Mouse (Mus musculus) spleen, adult 10 weeks (tissue): ENCODE measurements around the gene Olfr2. TPM values are rescaled to one million over a fixed set of nuclear protein-coding genes. Genes with fewer than 3 reads are reported as not detected.

Experiments
- polyA plus RNA-seq: library from polyadenylated mRNA; stranded (reverse); fragments of 350-450 nt; fragmentation: Illumina TruSeq; extraction: RNeasy Lipid Tissue Mini Kit (QIAGEN cat#74804); gene quantifications from one replicate; pipeline ENCODE4 v1.2.3, GENCODE M21; 2015; ENCODE audit warnings: low replicate concordance; ENCODE audit not compliant: insufficient read depth

Olfr2 gene
- not detected for polyA plus RNA-seq

DNA sequence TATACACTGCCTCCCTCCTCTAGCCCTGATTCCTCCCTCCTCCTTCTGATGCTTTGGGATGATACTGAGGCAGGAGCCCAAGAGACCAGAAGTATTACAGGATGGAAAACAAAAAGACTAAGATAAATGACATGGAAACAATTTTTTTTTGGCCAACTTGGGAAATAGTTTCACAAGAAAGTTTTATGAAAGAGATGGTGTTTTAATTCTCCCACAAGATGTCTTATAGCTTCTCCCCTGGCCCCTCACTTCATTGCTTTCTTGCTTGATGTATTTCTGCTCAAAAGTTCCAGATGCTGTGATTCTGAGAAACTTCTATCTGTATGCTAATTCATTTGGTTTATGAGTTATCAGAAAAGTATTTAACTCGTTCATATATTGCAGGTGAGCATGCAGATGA, at the start of gene Olfr2:
Gene Olfr2, minus strand, starts transcription at position 101 of the 400 bp plus-strand sequence.

DNA sequence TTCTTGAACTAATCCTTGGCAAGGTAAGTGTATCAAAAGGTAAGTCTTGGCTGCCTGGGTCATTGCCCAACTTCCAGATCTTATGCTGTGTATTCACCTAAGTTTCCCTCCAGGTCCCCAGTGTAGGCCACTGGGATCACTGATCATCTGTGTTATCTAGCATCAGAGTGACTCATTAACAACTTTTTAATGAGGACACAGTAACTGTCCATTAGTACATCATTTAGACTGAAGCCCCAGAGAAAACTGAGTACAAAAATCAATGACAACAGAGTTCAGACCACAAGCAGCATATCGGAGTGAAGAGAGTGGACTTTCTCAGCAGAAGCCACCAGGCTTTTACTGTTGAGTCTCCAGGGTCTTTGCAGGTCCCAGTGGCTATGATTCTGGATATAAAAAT, 25.0 kb upstream of the Olfr2 start, which contains the start of gene Olfr713:
Gene Olfr713, plus strand, starts transcription at position 301 of the 400 bp plus-strand sequence.

DNA sequence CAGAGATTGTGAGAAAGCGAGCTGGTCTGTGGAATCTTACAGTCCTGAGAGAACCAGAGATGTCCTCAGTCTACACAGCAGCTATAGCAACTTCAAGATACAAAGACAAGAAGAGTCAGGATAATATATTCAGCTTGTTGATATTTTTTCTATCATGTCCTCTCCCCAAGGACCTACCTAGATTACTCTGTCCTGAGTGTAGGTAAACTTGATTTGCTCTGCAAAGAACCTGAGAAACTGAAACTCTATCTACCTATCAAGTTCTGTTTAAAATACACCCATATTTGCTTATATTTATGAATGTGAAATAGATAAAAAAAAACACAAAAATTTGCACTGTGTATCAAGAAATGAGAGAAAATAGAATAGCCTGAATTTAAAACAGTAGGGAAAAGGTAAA, 30.5 kb downstream of the Olfr2 start, which contains the start of gene Olfr711:
Gene Olfr711, minus strand, starts transcription at position 101 of the 400 bp plus-strand sequence.

DNA sequence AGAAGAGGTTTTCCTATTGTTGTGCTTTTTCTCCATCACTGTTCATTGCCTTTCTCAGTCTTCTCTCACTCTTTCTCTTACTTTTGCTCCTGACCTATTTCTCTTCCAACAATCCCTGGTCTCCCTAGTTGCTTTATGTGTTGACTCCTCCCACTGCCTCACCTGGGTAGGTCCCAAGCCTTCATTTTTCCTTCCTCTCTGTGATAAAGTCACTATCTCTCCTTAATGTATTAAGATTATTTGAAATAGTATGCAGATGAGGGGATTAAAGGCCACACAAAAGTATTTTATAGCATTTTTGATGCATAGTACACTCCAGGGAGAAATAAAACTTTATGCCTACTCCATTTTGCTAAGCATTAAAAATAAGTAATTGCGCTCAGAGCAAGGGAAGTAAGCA, 42.0 kb downstream of the Olfr2 start, which contains the start of gene Olfr6:
Gene Olfr6, minus strand, starts transcription at position 101 of the 400 bp plus-strand sequence.

DNA sequence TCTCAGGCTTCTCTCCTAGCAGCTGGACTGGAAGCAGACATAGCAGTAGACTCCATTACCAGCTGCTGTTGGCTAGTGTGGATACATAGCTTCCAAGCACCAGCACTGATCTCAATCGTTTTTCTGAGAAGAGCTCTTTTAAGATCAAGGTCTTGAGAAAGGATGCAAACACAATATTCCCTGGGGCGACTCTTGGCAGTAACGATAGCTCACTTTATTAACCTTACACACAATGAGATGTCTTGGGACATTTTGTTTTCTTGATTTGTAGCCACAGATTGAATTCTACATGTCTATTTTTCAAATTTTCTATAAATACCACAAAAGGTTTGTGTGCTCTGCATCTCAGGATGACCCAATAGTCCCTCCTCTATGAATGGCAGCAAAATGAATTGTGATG, 57.7 kb downstream of the Olfr2 start, which contains the start of gene Olfr710:
Gene Olfr710, minus strand, starts transcription at position 101 of the 400 bp plus-strand sequence.

Other genes with a start within 250 kb of the Olfr2 start
- gene Olfr699, start 212.9 kb downstream of the Olfr2 start, polyA plus RNA-seq = not detected
- gene Olfr700, start 197.2 kb downstream of the Olfr2 start, polyA plus RNA-seq = not detected
- gene Olfr701, start 191.9 kb downstream of the Olfr2 start, polyA plus RNA-seq = not detected
- gene Olfr702, start 172.2 kb downstream of the Olfr2 start, polyA plus RNA-seq = not detected
- not detected for gene Olfr703, start 162.7 kb downstream of the Olfr2 start, polyA plus RNA-seq
- gene Olfr704, start 142.9 kb downstream of the Olfr2 start, polyA plus RNA-seq = not detected
- not detected for gene Olfr705, start 129.2 kb downstream of the Olfr2 start, polyA plus RNA-seq
- gene Olfr706, start 117.9 kb downstream of the Olfr2 start, polyA plus RNA-seq = not detected
- gene Olfr707, start 104.8 kb downstream of the Olfr2 start, polyA plus RNA-seq = not detected
- gene Olfr1532-ps1, start 98.1 kb downstream of the Olfr2 start, polyA plus RNA-seq = not detected
- gene Olfr709-ps1, start 73.9 kb downstream of the Olfr2 start, polyA plus RNA-seq = not detected
- gene Olfr710, start 57.8 kb downstream of the Olfr2 start, polyA plus RNA-seq = not detected
- gene Olfr6, start 42.1 kb downstream of the Olfr2 start, polyA plus RNA-seq = not detected
- gene Olfr711, start 30.6 kb downstream of the Olfr2 start, polyA plus RNA-seq = not detected
- gene Olfr713, start 25.1 kb upstream of the Olfr2 start, polyA plus RNA-seq = not detected
- not detected for gene Olfr714, start 64.9 kb upstream of the Olfr2 start, polyA plus RNA-seq
- not detected for gene Olfr17, start 87.1 kb upstream of the Olfr2 start, polyA plus RNA-seq
- gene Olfr715b, start 104.3 kb upstream of the Olfr2 start, polyA plus RNA-seq = not detected
- gene Olfr715, start 125.0 kb upstream of the Olfr2 start, polyA plus RNA-seq = not detected
- gene Olfr716, start 132.3 kb upstream of the Olfr2 start, polyA plus RNA-seq = not detected
- gene Nlrp14, start 160.9 kb upstream of the Olfr2 start, polyA plus RNA-seq = not detected
- gene Rbmxl2, start 203.4 kb upstream of the Olfr2 start, polyA plus RNA-seq = not detected